ENCODE assay signal across 29 mouse cellular contexts in the genomic region with DNA sequence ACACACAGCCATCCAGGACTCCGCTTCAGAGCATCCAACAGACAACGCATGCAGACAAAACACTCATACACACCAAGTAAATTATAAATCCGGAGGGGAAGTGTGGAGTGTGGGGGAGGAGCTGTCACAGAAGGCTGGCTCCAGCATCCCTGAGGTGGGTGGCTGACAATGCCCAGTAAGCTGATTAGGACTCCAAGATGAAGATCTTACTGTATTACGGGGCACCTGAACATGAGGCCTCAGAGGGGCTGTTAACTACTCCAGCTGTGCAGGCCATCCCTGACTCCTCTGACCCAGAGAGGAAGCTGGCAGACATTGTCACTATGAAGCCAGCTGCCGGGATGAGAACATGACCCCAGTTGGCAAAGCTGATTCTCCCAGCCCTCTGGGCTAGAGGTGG. TPM values are rescaled to one million over a fixed set of nuclear protein-coding genes. Genes with fewer than 3 reads are reported as not detected.
DNase-seq lines count a peak whose midpoint lies in the region; ATAC-seq lines count a peak whose summit lies in the region.
"Had no signal": no experiment of that assay in that cellular context is flagged by ENCODE, and none has a peak within 500 bp of the region (broad histone marks: within the 10 kb centered on the region; RNA-seq: fewer than 3 reads in every experiment).

No protein-coding gene starts in this region.

- H3K4me3 ChIP-seq in midbrain, embryonic 11.5 days (ENCODE audit: low read depth, low read length): no peak overlapping the region
- no peak overlapping the region for H3K4me3 ChIP-seq in midbrain, embryonic 14.5 days (replicated peaks; ENCODE audit: low read depth, low read length)
- H3K4me3 ChIP-seq: embryonic facial prominence, embryonic 13.5 days; embryonic facial prominence, embryonic 15.5 days; erythroblast, embryonic 14.5 days; forebrain, embryonic 10.5 days; forebrain, embryonic 13.5 days; forebrain, embryonic 15.5 days had no signal

- H3K9ac ChIP-seq in midbrain, embryonic 11.5 days (ENCODE audit: low read length): no peak overlapping the region
- no peak overlapping the region for H3K9ac ChIP-seq in midbrain, embryonic 14.5 days (replicated peaks; ENCODE audit: low read length)
- H3K9ac ChIP-seq: embryonic facial prominence, embryonic 13.5 days; embryonic facial prominence, embryonic 15.5 days; forebrain, embryonic 13.5 days; forebrain, embryonic 15.5 days; forebrain, postnatal 0 days had no signal

- no peaks in the 10 kb centered on the region for H3K27me3 ChIP-seq in midbrain, embryonic 11.5 days (ENCODE audit: control insufficient read depth, insufficient read depth, low read length)
- no peaks in the 10 kb centered on the region for H3K27me3 ChIP-seq in midbrain, embryonic 14.5 days (ENCODE audit: control insufficient read depth, insufficient read depth, low read length)
- H3K27me3 ChIP-seq: forebrain, embryonic 15.5 days had no signal

- H3K9me3 ChIP-seq in midbrain, embryonic 11.5 days (ENCODE audit: control insufficient read depth, low read length): no peaks in the 10 kb centered on the region
- H3K9me3 ChIP-seq in midbrain, embryonic 14.5 days (ENCODE audit: control insufficient read depth, low read length): no peaks in the 10 kb centered on the region
- H3K9me3 ChIP-seq: embryonic facial prominence, embryonic 13.5 days; embryonic facial prominence, embryonic 15.5 days; forebrain, embryonic 10.5 days; forebrain, embryonic 13.5 days; forebrain, embryonic 15.5 days; G1E had no signal

- no peak overlapping the region for H3K27ac ChIP-seq in midbrain, embryonic 11.5 days (ENCODE audit: low read depth, low read length)
- H3K27ac ChIP-seq in midbrain, embryonic 14.5 days (replicated peaks; ENCODE audit: low read depth, low read length): no peak overlapping the region
- H3K27ac ChIP-seq: embryonic facial prominence, embryonic 13.5 days; embryonic facial prominence, embryonic 15.5 days; forebrain, embryonic 10.5 days; forebrain, embryonic 13.5 days; forebrain, embryonic 15.5 days had no signal

- 77% methylated on average over 5 of the region's 5 CpGs for WGBS in midbrain, embryonic 11.5 days
- 62% methylated on average over 5 of the region's 5 CpGs for WGBS in midbrain, embryonic 14.5 days

- no peaks in the 10 kb centered on the region for H3K36me3 ChIP-seq in midbrain, embryonic 11.5 days (ENCODE audit: control insufficient read depth, insufficient read depth, low read length)
- no peaks in the 10 kb centered on the region for H3K36me3 ChIP-seq in midbrain, embryonic 14.5 days (ENCODE audit: control insufficient read depth, insufficient read depth, low read length)
- H3K36me3 ChIP-seq: embryonic facial prominence, embryonic 13.5 days; embryonic facial prominence, embryonic 15.5 days; forebrain, embryonic 10.5 days; forebrain, embryonic 15.5 days; G1E had no signal

- peaks cover 1% of the 10 kb centered on the region for H3K4me1 ChIP-seq in midbrain, embryonic 11.5 days (ENCODE audit: control insufficient read depth, insufficient read depth, low read length)
- 0 out of 2 replicates have a peak, but pooled peaks cover under 1% of the 10 kb centered on the region for H3K4me1 ChIP-seq in midbrain, embryonic 14.5 days (ENCODE audit: control insufficient read depth, insufficient read depth, low read length)

- no peak overlapping the region for H3K4me2 ChIP-seq in midbrain, embryonic 11.5 days
- no peak overlapping the region for H3K4me2 ChIP-seq in midbrain, embryonic 14.5 days (ENCODE audit: low read length)
- H3K4me2 ChIP-seq: embryonic facial prominence, embryonic 13.5 days; embryonic facial prominence, embryonic 15.5 days; forebrain, embryonic 13.5 days; forebrain, embryonic 15.5 days had no signal

- peak; percentile 12 for DNase-seq in midbrain, embryonic 11.5 days (ENCODE audit: low spot score, missing footprints)
- no peak for DNase-seq in midbrain, embryonic 14.5 days
- DNase-seq in adipocyte (ENCODE audit: low spot score): peak; percentile 69
- DNase-seq in retina, postnatal 7 days (ENCODE audit: low read depth, low spot score): peak; percentile 57
- no peak for DNase-seq in spleen, postnatal 14 days (ENCODE audit: low spot score in 2 of 2)
- DNase-seq: adrenal gland, adult 2 months; adrenal gland, postnatal 10 days; adrenal gland, postnatal 25 days; B cell, adult 2 months; cerebellum, adult 11 months; cerebellum, adult 18-20 months; cerebellum, adult 8-10 months; cerebellum, adult 9-11 months; cerebellum, postnatal 14 days; cerebellum, postnatal 36 days; embryo, embryonic 11 days; forebrain, postnatal 0 days had no signal

- ATAC-seq in midbrain, embryonic 11.5 days (ENCODE audit: low FRiP score): no peak
- no peak for ATAC-seq in midbrain, embryonic 14.5 days (ENCODE audit: low FRiP score, low TSS enrichment)
- ATAC-seq: activated CD4-positive, CD25-positive, alpha-beta regulatory T cell, adult 4 months; CD4-positive, CD25-positive, alpha-beta regulatory T cell, adult 4 months; forebrain, embryonic 13.5 days; forebrain, embryonic 15.5 days; forebrain, postnatal 0 days; Patski had no signal

RNA-seq across cellular contexts. Expression of gene Rdh8, which starts 1.7 kb away (rescaled TPM):
- not detected in 2 replicates for polyA plus RNA-seq in midbrain, embryonic 11.5 days (2014; fragmentation: Nextera tagmentation; extraction: Ambion mirVana)
- not detected in 2 replicates for polyA plus RNA-seq in midbrain, embryonic 14.5 days (2014; fragmentation: Nextera tagmentation; extraction: Ambion mirVana)
- polyA plus RNA-seq: activated CD4-positive, CD25-positive, alpha-beta regulatory T cell, adult 4 months; adrenal gland, adult 2 months; brain, embryonic 14.5 days; CD4-positive, CD25-positive, alpha-beta regulatory T cell, adult 4 months; embryonic facial prominence, embryonic 11.5 days; embryonic facial prominence, embryonic 13.5 days; embryonic facial prominence, embryonic 15.5 days; erythroblast, embryonic 14.5 days; forebrain, embryonic 10.5 days; forebrain, embryonic 13.5 days; forebrain, embryonic 15.5 days; forebrain, postnatal 0 days; G1E; Patski had no signal

RNA-seq across cellular contexts. Expression of gene Col5a3, which starts 5.1 kb away (rescaled TPM):
- polyA plus RNA-seq in midbrain, embryonic 11.5 days (2014; fragmentation: Nextera tagmentation; extraction: Ambion mirVana): 0.38 and 0.43 TPM in 2 replicates
- 0.45 and 0.66 TPM in 2 replicates for polyA plus RNA-seq in midbrain, embryonic 14.5 days (2014; fragmentation: Nextera tagmentation; extraction: Ambion mirVana)
- polyA plus RNA-seq: activated CD4-positive, CD25-positive, alpha-beta regulatory T cell, adult 4 months; CD4-positive, CD25-positive, alpha-beta regulatory T cell, adult 4 months; erythroblast, embryonic 14.5 days; G1E had no signal

RNA-seq across cellular contexts. Expression of gene A230050P20Rik, which starts 48.4 kb away (rescaled TPM):
- polyA plus RNA-seq in midbrain, embryonic 11.5 days (2014; fragmentation: Nextera tagmentation; extraction: Ambion mirVana): 0.45 and 0.66 TPM in 2 replicates
- polyA plus RNA-seq in midbrain, embryonic 14.5 days (2014; fragmentation: Nextera tagmentation; extraction: Ambion mirVana): 1.3 and 1.9 TPM in 2 replicates

RNA-seq across cellular contexts. Expression of gene Angptl6, which starts 59.5 kb away (rescaled TPM):
- 5.0 and 6.1 TPM in 2 replicates for polyA plus RNA-seq in midbrain, embryonic 11.5 days (2014; fragmentation: Nextera tagmentation; extraction: Ambion mirVana)
- polyA plus RNA-seq in midbrain, embryonic 14.5 days (2014; fragmentation: Nextera tagmentation; extraction: Ambion mirVana): 11.1 and 14.4 TPM in 2 replicates

Comparison
In these comparisons a context has a peak if more than half of its experiments do, and no peak if none do; other contexts are left out.
1. DNase-seq: peak in midbrain, embryonic 11.5 days (single experiment), adipocyte (single experiment) and retina, postnatal 7 days (single experiment); none in midbrain, embryonic 14.5 days (single experiment) and spleen, postnatal 14 days (0 of 2).